Mouse (Mus musculus) hindbrain, embryonic 12.5 days (tissue): ENCODE measurements around the gene Hint1. TPM values are rescaled to one million over a fixed set of nuclear protein-coding genes. Genes with fewer than 3 reads are reported as not detected.

Experiments
- ATAC-seq: fragments of 200-750 bp; cut with Nextera tagmentation; 2 replicates; pipeline ENCODE4 v1.8.0; 2017; ENCODE audit warnings: moderate TSS enrichment; ENCODE audit not compliant: low FRiP score
- H3K27ac ChIP-seq: fragments of 300-500 bp; sonication (generic); 2 replicates; pipeline ENCODE4 v1.5.1; 2016; ENCODE audit warnings: mild to moderate bottlenecking
- H3K27me3 ChIP-seq: fragments of 300-500 bp; sonication (generic); 2 replicates; pipeline ENCODE4 v1.6.1; 2016; ENCODE audit warnings: mild to moderate bottlenecking
- H3K36me3 ChIP-seq: fragments of 300-500 bp; sonication (generic); 2 replicates; pipeline ENCODE4 v1.6.1; 2016; ENCODE audit warnings: mild to moderate bottlenecking
- H3K4me1 ChIP-seq: fragments of 300-500 bp; sonication (generic); 2 replicates; pipeline ENCODE4 v1.6.1; 2016
- H3K4me2 ChIP-seq: fragments of 300-500 bp; sonication (generic); replicated peaks from 2 replicates; pipeline ENCODE4 v1.6.1; 2016; ENCODE audit warnings: mild to moderate bottlenecking
- H3K4me3 ChIP-seq: fragments of 300-500 bp; sonication (generic); 2 replicates; pipeline ENCODE4 v1.5.1; 2016; ENCODE audit warnings: mild to moderate bottlenecking
- H3K9ac ChIP-seq: fragments of 300-500 bp; sonication (generic); 2 replicates; pipeline ENCODE4 v1.6.1; 2016; ENCODE audit warnings: mild to moderate bottlenecking, moderate library complexity
- H3K9me3 ChIP-seq: fragments of 300-500 bp; sonication (generic); replicated peaks from 2 replicates; pipeline ENCODE4 v1.6.1; 2016; ENCODE audit warnings: mild to moderate bottlenecking
- WGBS: fragments of 180-500 bp; shearing (Covaris S2); methylation state at CpG from one replicate; pipeline ENCODE4 v1.1.7; 2016; 5-methylcytosine and 5-hydroxymethylcytosine counted together
- polyA plus RNA-seq: library from polyadenylated mRNA; unstranded; fragments of >200 nt; fragmentation: Nextera tagmentation; extraction: Ambion mirVana; gene quantifications from 2 replicates; pipeline ENCODE4 v1.2.1, GENCODE M21; 2016

The Hint1 gene
- polyA plus RNA-seq = 642 and 656 TPM in 2 replicates

GRCm38 (mm10) chr11:54866119-54867048 is at the start of gene Hint1:
Gene Hint1, plus strand, starts transcription at chr11:54866383.
- Histone ChIP-seq H3K9ac (peak within 1 kb of the TSS; percentile 98), H3K4me1 (peaks cover 26% of the 10 kb centered on the region), H3K4me3 (peak within 1 kb of the TSS; percentile 97), H3K27me3 (no peaks in the 10 kb centered on the region), H3K27ac (peak within 1 kb of the TSS; percentile 92), H3K4me2 (peak within 1 kb of the TSS; percentile 67), H3K9me3 (no peaks in the 10 kb centered on the region), H3K36me3 (peaks cover 22% of the 10 kb centered on the region)
- under 1% methylated on average over 102 of the region's 107 CpGs for WGBS
- peak; percentile 81 for ATAC-seq

DNA sequence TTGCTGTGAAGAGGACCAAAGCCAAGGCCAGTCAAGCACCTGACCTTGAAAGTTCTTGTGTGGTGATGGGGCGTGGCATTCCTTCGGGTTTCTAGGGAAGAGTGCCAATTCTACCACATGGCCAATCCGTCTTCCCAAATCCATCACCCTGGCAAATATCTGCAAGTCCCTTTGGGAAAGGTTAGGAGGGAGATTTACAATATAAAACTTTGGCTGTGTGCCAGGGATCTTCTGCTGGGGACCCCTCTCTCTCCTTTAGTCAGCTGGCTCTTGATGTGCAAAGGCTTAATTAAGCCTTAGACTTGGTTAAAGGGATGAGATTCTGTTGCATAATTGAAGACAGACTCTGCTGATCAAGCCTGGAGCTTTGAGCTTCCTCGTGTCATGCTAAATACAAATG is 48.7 kb upstream of the Hint1 start:
- H3K9me3 ChIP-seq = no peaks in the 10 kb centered on the region
- no peaks in the 10 kb centered on the region for H3K27me3 ChIP-seq
- no peak for ATAC-seq
- H3K9ac ChIP-seq = no peak overlapping the region
- H3K4me3 ChIP-seq = no peak overlapping the region
- no peak overlapping the region for H3K4me2 ChIP-seq
- WGBS = 71% methylated on average over 4 of the region's 4 CpGs
- peaks cover 30% of the 10 kb centered on the region for H3K4me1 ChIP-seq
- H3K36me3 ChIP-seq = no peaks in the 10 kb centered on the region
- H3K27ac ChIP-seq = no peak overlapping the region

GRCm38 (mm10) chr11:54819489-54819888 is 46.7 kb upstream of the Hint1 start:
- H3K9ac ChIP-seq = no peak overlapping the region
- no peak overlapping the region for H3K4me3 ChIP-seq
- no peaks in the 10 kb centered on the region for H3K27me3 ChIP-seq
- peaks cover 19% of the 10 kb centered on the region for H3K4me1 ChIP-seq
- H3K4me2 ChIP-seq = no peak overlapping the region
- H3K9me3 ChIP-seq = 0 out of 2 replicates have a peak, but pooled peaks cover 4% of the 10 kb centered on the region
- WGBS = 66% methylated on average over 7 of the region's 7 CpGs
- ATAC-seq = no peak
- no peaks in the 10 kb centered on the region for H3K36me3 ChIP-seq
- no peak overlapping the region for H3K27ac ChIP-seq

GRCm38 (mm10) chr11:54823467-54823866 is 42.7 kb upstream of the Hint1 start:
- WGBS = 89% methylated on average over 4 of the region's 4 CpGs
- no peaks in the 10 kb centered on the region for H3K36me3 ChIP-seq
- H3K4me1 ChIP-seq = peaks cover 13% of the 10 kb centered on the region; the same call in 1 of the 2 replicates
- no peaks in the 10 kb centered on the region for H3K27me3 ChIP-seq
- H3K9ac ChIP-seq = no peak overlapping the region
- 0 out of 2 replicates have a peak, but pooled peaks cover 4% of the 10 kb centered on the region for H3K9me3 ChIP-seq
- no peak for ATAC-seq
- H3K27ac ChIP-seq = no peak overlapping the region
- no peak overlapping the region for H3K4me2 ChIP-seq
- H3K4me3 ChIP-seq = no peak overlapping the region

- no peak overlapping the region for H3K27ac ChIP-seq
- no peak for ATAC-seq
- H3K9me3 ChIP-seq = 0 out of 2 replicates have a peak, but pooled peaks cover 4% of the 10 kb centered on the region
- no peak overlapping the region for H3K4me2 ChIP-seq
- no peak overlapping the region for H3K4me3 ChIP-seq
- H3K36me3 ChIP-seq = no peaks in the 10 kb centered on the region
- 86% methylated on average over 4 of the region's 4 CpGs for WGBS
- H3K27me3 ChIP-seq = no peaks in the 10 kb centered on the region
- H3K9ac ChIP-seq = no peak overlapping the region
- H3K4me1 ChIP-seq = 0 out of 2 replicates have a peak, but pooled peaks cover under 1% of the 10 kb centered on the region
These were observed 40.4 kb upstream of the Hint1 start for GRCm38 (mm10) chr11:54825774-54826173.

DNA sequence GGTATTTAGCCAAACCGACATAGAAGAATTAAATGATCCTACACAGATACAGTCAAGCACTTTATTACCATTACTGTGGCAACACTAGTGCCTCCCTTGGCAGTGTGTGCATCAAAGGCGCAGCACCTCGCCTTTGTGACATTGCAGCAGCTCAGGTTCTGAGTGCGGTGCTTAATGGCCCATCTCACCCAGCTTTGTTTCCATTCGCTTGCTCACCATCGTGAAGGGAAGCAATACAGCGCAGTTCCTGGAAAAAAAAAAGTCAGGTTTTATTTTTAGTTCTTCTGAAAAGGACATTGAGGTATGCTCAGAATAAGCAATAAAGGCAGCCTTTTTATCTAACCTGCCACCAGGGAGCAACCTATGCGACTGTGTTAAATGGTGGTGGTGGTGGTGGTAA is 39.4 kb upstream of the Hint1 start:
- no peak for ATAC-seq
- H3K27me3 ChIP-seq = no peaks in the 10 kb centered on the region
- 0 out of 2 replicates have a peak, but pooled peaks cover 4% of the 10 kb centered on the region for H3K9me3 ChIP-seq
- H3K4me3 ChIP-seq = no peak overlapping the region
- H3K27ac ChIP-seq = no peak overlapping the region
- H3K36me3 ChIP-seq = no peaks in the 10 kb centered on the region
- no peaks in the 10 kb centered on the region for H3K4me1 ChIP-seq
- 88% methylated on average over 8 of the region's 8 CpGs for WGBS
- H3K4me2 ChIP-seq = no peak overlapping the region
- no peak overlapping the region for H3K9ac ChIP-seq

GRCm38 (mm10) chr11:54833833-54834232 is 32.4 kb upstream of the Hint1 start:
- H3K9ac ChIP-seq = no peak overlapping the region
- H3K27ac ChIP-seq = no peak overlapping the region
- no peaks in the 10 kb centered on the region for H3K4me1 ChIP-seq
- H3K9me3 ChIP-seq = no peaks in the 10 kb centered on the region
- H3K4me3 ChIP-seq = no peak overlapping the region
- no peak for ATAC-seq
- H3K27me3 ChIP-seq = no peaks in the 10 kb centered on the region
- no peaks in the 10 kb centered on the region for H3K36me3 ChIP-seq
- no peak overlapping the region for H3K4me2 ChIP-seq
- 92% methylated on average over 4 of the region's 4 CpGs for WGBS

DNA sequence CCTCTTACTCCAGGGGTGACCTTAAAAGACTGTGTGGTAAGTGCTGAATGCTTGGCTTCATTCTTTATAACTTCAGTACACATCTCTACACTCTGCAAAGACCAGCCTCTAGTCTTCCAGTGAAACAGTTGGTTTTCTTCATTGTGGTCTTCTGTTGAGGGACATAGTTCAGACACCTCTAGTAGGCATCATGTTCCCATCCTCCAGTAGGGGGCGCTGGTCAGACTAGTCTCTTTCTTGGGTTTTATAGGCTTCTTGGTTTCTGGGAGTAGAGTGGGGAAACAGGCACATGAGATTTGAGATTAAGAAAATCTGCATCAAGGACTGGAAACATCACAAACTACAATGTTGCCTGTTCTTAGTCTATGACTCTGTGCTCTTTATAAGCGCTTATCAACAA is 31.6 kb upstream of the Hint1 start:
- Histone ChIP-seq H3K27ac (no peak overlapping the region), H3K27me3 (no peaks in the 10 kb centered on the region), H3K9ac (no peak overlapping the region), H3K4me2 (no peak overlapping the region), H3K4me1 (no peaks in the 10 kb centered on the region), H3K9me3 (no peaks in the 10 kb centered on the region), H3K4me3 (no peak overlapping the region), H3K36me3 (0 out of 2 replicates have a peak, but pooled peaks cover 1% of the 10 kb centered on the region)
- no peak for ATAC-seq
- WGBS = 59% methylated on average over 2 of the region's 2 CpGs

GRCm38 (mm10) chr11:54836106-54836505 is 30.1 kb upstream of the Hint1 start:
- no peaks in the 10 kb centered on the region for H3K4me1 ChIP-seq
- ATAC-seq = no peak
- no peak overlapping the region for H3K9ac ChIP-seq
- no peaks in the 10 kb centered on the region for H3K27me3 ChIP-seq
- H3K4me2 ChIP-seq = no peak overlapping the region
- 81% methylated on average over 9 of the region's 9 CpGs for WGBS
- H3K36me3 ChIP-seq = 0 out of 2 replicates have a peak, but pooled peaks cover 3% of the 10 kb centered on the region
- H3K27ac ChIP-seq = no peak overlapping the region
- H3K4me3 ChIP-seq = no peak overlapping the region
- H3K9me3 ChIP-seq = no peaks in the 10 kb centered on the region

DNA sequence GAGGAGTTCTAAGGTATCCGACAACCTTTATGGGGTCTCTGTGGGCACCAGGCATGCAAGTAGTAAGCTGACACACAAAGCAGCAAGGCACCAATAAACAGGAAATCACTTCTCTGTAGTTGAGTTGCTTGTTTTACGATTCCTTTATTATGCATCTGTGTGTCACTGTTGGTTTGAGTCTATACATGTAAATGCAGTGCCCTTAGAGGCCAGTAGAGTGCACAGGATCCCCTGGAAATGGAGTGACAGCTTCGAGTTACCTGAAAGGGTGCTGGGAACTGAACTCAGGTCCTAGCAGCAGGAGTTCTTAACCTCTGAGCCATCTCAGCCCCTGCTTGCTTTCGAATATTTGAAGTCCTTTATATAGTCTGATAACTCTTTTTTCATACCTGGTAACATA is 26.5 kb upstream of the Hint1 start:
- H3K36me3 ChIP-seq = 0 out of 2 replicates have a peak, but pooled peaks cover 3% of the 10 kb centered on the region
- peaks cover 5% of the 10 kb centered on the region; the same call in 1 of the 2 replicates for H3K4me1 ChIP-seq
- no peaks in the 10 kb centered on the region for H3K27me3 ChIP-seq
- H3K9ac ChIP-seq = no peak overlapping the region
- no peak overlapping the region for H3K4me2 ChIP-seq
- ATAC-seq = no peak
- H3K27ac ChIP-seq = no peak overlapping the region
- H3K9me3 ChIP-seq = no peaks in the 10 kb centered on the region
- 93% methylated on average over 4 of the region's 4 CpGs for WGBS
- H3K4me3 ChIP-seq = no peak overlapping the region

- Histone ChIP-seq H3K36me3 (0 out of 2 replicates have a peak, but pooled peaks cover 3% of the 10 kb centered on the region), H3K4me1 (peaks cover 13% of the 10 kb centered on the region), H3K9me3 (no peaks in the 10 kb centered on the region), H3K27me3 (no peaks in the 10 kb centered on the region), H3K4me2 (no peak overlapping the region), H3K4me3 (no peak overlapping the region), H3K27ac (no peak overlapping the region), H3K9ac (no peak overlapping the region)
- WGBS = 90% methylated on average over 11 of the region's 11 CpGs
- no peak for ATAC-seq
These were observed 25.3 kb upstream of the Hint1 start for GRCm38 (mm10) chr11:54840891-54841290.

GRCm38 (mm10) chr11:54844424-54844823 is 21.8 kb upstream of the Hint1 start:
- Histone ChIP-seq H3K27ac (peak overlapping the region; percentile 77; the same call in 1 of the 2 replicates), H3K4me2 (no peak overlapping the region), H3K9me3 (no peaks in the 10 kb centered on the region), H3K27me3 (no peaks in the 10 kb centered on the region), H3K4me1 (peaks cover 13% of the 10 kb centered on the region), H3K36me3 (0 out of 2 replicates have a peak, but pooled peaks cover 3% of the 10 kb centered on the region), H3K4me3 (no peak overlapping the region), H3K9ac (no peak overlapping the region)
- ATAC-seq = no peak
- WGBS = 51% methylated on average over 9 of the region's 9 CpGs
